Mouse (Mus musculus) spleen, adult 18-20 months (tissue): Measurements from ENCODE around the gene Utf1.
A peak's percentile ranks its signal among the peaks of the same experiment; 100 is the strongest.

Source experiments
- DNase-seq, 2 experiments: peaks; one replicate each; pipeline ENCODE4 v3.0.0; 2022; ENCODE audit warnings: mixed read lengths in 2 of 2

Utf1 gene

GRCm38 (mm10) chr7:139974307-139974706, 30.7 kb downstream of the Utf1 start:
- peak in 1 of 2 experiments; percentile 36 for DNase-seq

- DNase-seq: no peak
Observed at GRCm38 (mm10) chr7:139975471-139975870, 31.9 kb downstream of the Utf1 start.

- peak; percentile 49 to 68 for DNase-seq
Observed at GRCm38 (mm10) chr7:139978278-139978892, 34.8 kb downstream of the Utf1 start, which contains the start of gene 6430531B16Rik. 6430531B16Rik (minus strand) TSS chr7:139978755.

GRCm38 (mm10) chr7:139979011-139979719, 35.6 kb downstream of the Utf1 start:
- DNase-seq: no peak

- DNase-seq: no peak
Observed at GRCm38 (mm10) chr7:139980778-139981177, 37.2 kb downstream of the Utf1 start.

- no peak for DNase-seq
Observed at GRCm38 (mm10) chr7:139982058-139982457, 38.5 kb downstream of the Utf1 start.

GRCm38 (mm10) chr7:139984505-139984904, 40.9 kb downstream of the Utf1 start:
- DNase-seq: no peak

- DNase-seq: no peak
Observed at GRCm38 (mm10) chr7:139988272-139988671, 44.7 kb downstream of the Utf1 start.

GRCm38 (mm10) chr7:139990864-139991394, 47.3 kb downstream of the Utf1 start:
- DNase-seq: peak in 1 of 2 experiments; percentile 3

GRCm38 (mm10) chr7:139992406-139992805, 48.8 kb downstream of the Utf1 start, which contains the start of gene Adam8:
Adam8 (minus strand) TSS chr7:139992562.
- peak in 1 of 2 experiments; percentile 14 for DNase-seq

GRCm38 (mm10) chr7:139993532-139993931, 49.9 kb downstream of the Utf1 start:
- DNase-seq: no peak

- no peak for DNase-seq
Observed at GRCm38 (mm10) chr7:139994202-139994601, 50.6 kb downstream of the Utf1 start.

GRCm38 (mm10) chr7:139994676-139995075, 51.1 kb downstream of the Utf1 start:
- DNase-seq: peak; percentile 13 to 65
